In genomic region chr9:73082291-73083000, GRCm38 (mm10) we compare ENCODE assay signal across 29 mouse cellular contexts. TPM values are rescaled to one million over a fixed set of nuclear protein-coding genes. Genes with fewer than 3 reads are reported as not detected.
DNase-seq lines count a peak whose midpoint lies in the region; ATAC-seq and TF ChIP-seq lines count a peak whose summit lies in the region.
"Had no signal": no experiment of that assay in that cellular context is flagged by ENCODE, and none has a peak within 500 bp of the region (broad histone marks: within the 10 kb centered on the region; RNA-seq: fewer than 3 reads in every experiment).

No protein-coding gene starts in this region.

- no peaks in the 10 kb centered on the region for H3K79me2 ChIP-seq in MEL (ENCODE audit: control insufficient read depth, insufficient read depth, low read length, poor library complexity)

- TF ChIP-seq CTCF in MEL (IDR thresholded peaks at IDR 0.05 in 2 of 3, conservative IDR thresholded peaks at IDR 0.05 in 1 of 3; ENCODE audit: control insufficient read depth in 1 of 3, insufficient read depth in 1 of 3, low read depth in 2 of 3, low read length in 3 of 3, poor library complexity in 1 of 3, severe bottlenecking in 1 of 3) = no peak
- no peak for TF ChIP-seq CTCF in thymus, adult 2 months (IDR thresholded peaks at IDR 0.05; ENCODE audit: borderline replicate concordance, control insufficient read depth, extremely low read depth, insufficient read depth, low read length, poor library complexity)

- TF ChIP-seq POLR2A in MEL (IDR thresholded peaks at IDR 0.05; ENCODE audit: control insufficient read depth in 1 of 2, insufficient read depth in 1 of 2, low read depth in 1 of 2, low read length in 2 of 2, poor library complexity in 1 of 2) = no peak
- TF ChIP-seq POLR2A in thymus, adult 2 months (IDR thresholded peaks at IDR 0.05; ENCODE audit: control insufficient read depth, extremely low read depth, insufficient read depth, low read length, poor library complexity) = no peak

- no peak overlapping the region for H3K4me3 ChIP-seq in kidney, embryonic 16.5 days (ENCODE audit: low read length)
- H3K4me3 ChIP-seq in MEL (ENCODE audit: control insufficient read depth in 1 of 2, insufficient read depth in 1 of 2, low read depth in 2 of 2, low read length in 2 of 2) = no peak overlapping the region
- no peak overlapping the region for H3K4me3 ChIP-seq in thymus, adult 2 months (ENCODE audit: control insufficient read depth, insufficient read depth, low read length)
- H3K4me3 ChIP-seq: forebrain, embryonic 10.5 days; hindbrain, embryonic 15.5 days; liver, embryonic 13.5 days had no signal

- no peak overlapping the region for H3K4me2 ChIP-seq in kidney, embryonic 16.5 days (replicated peaks; ENCODE audit: low read depth, low read length)
- H3K4me2 ChIP-seq: hindbrain, embryonic 15.5 days; liver, embryonic 13.5 days; lung, embryonic 14.5 days had no signal

- peak; percentile 26 for DNase-seq in kidney, adult 11 months
- DNase-seq in MEL (ENCODE audit: low read depth, low spot score) = no peak
- DNase-seq in cerebellum, adult 11 months = peak; percentile 84
- peak; percentile 95 for DNase-seq in cerebellum, adult 9-11 months
- no peak for DNase-seq in thymus, adult 2 months
- no peak for DNase-seq in spleen, postnatal 14 days (ENCODE audit: low spot score in 2 of 2)
- no peak for DNase-seq in right cerebral cortex, postnatal 25 days
- DNase-seq: adrenal gland, postnatal 10 days; forebrain, postnatal 0 days; gastrocnemius, postnatal 25 days; kidney, adult 9 months; kidney, postnatal 25 days; layer of hippocampus, postnatal 36 days; liver, embryonic 13.5 days; lung, embryonic 14.5 days had no signal

- 79% methylated on average over 8 of the region's 8 CpGs for WGBS in kidney, embryonic 16.5 days
- 73% methylated on average over 8 of the region's 8 CpGs for WGBS in thymus, adult 2 months

- no peak overlapping the region for H3K27ac ChIP-seq in kidney, embryonic 16.5 days (ENCODE audit: low read length)
- no peak overlapping the region for H3K27ac ChIP-seq in MEL (ENCODE audit: control insufficient read depth, low read depth, low read length)
- H3K27ac ChIP-seq in thymus, adult 2 months (ENCODE audit: control insufficient read depth, insufficient read depth, low read length) = no peak overlapping the region
- H3K27ac ChIP-seq: forebrain, embryonic 10.5 days; hindbrain, embryonic 15.5 days; liver, embryonic 13.5 days had no signal

- H3K9ac ChIP-seq in kidney, embryonic 16.5 days (replicated peaks; ENCODE audit: low read length) = no peak overlapping the region
- H3K9ac ChIP-seq in MEL (ENCODE audit: control insufficient read depth, low read depth, low read length, poor library complexity, severe bottlenecking) = no peak overlapping the region
- H3K9ac ChIP-seq: forebrain, postnatal 0 days; hindbrain, embryonic 15.5 days; liver, embryonic 13.5 days; lung, embryonic 14.5 days had no signal

- no peaks in the 10 kb centered on the region for H3K9me3 ChIP-seq in kidney, embryonic 16.5 days (ENCODE audit: low read length)
- no peaks in the 10 kb centered on the region for H3K9me3 ChIP-seq in MEL (replicated peaks; ENCODE audit: insufficient read depth, low read length)
- H3K9me3 ChIP-seq: forebrain, embryonic 10.5 days; hindbrain, embryonic 15.5 days; liver, embryonic 13.5 days had no signal

- TF ChIP-seq EP300 in MEL (IDR thresholded peaks at IDR 0.05; ENCODE audit: low read depth in 1 of 2, low read length in 2 of 2) = peak in 1 of 2 experiments; percentile 31; a peak in 1 of 4 replicates

- no peak for TF ChIP-seq RAD21 in MEL (IDR thresholded peaks at IDR 0.05; ENCODE audit: low read depth, low read length)

- no peaks in the 10 kb centered on the region for H3K27me3 ChIP-seq in kidney, embryonic 16.5 days (ENCODE audit: insufficient read depth, low read length)
- H3K27me3 ChIP-seq in MEL (ENCODE audit: control insufficient read depth in 1 of 2, insufficient read depth in 2 of 2, low read length in 2 of 2) = no peaks in the 10 kb centered on the region
- no peaks in the 10 kb centered on the region for H3K27me3 ChIP-seq in thymus, adult 2 months (ENCODE audit: control insufficient read depth, insufficient read depth, low read length)
- H3K27me3 ChIP-seq: CH12.LX; hindbrain, embryonic 15.5 days; liver, embryonic 13.5 days had no signal

- H3K36me3 ChIP-seq in kidney, embryonic 16.5 days (ENCODE audit: insufficient read depth, low read length) = no peaks in the 10 kb centered on the region
- H3K36me3 ChIP-seq in MEL (ENCODE audit: control insufficient read depth in 1 of 2, insufficient read depth in 2 of 2, low read length in 2 of 2) = peaks cover 0 to 13% of the 10 kb centered on the region in 2 experiments; a peak in 2 of 4 replicates
- peaks cover under 1% of the 10 kb centered on the region for H3K36me3 ChIP-seq in thymus, adult 2 months (ENCODE audit: control insufficient read depth, insufficient read depth, low read length)
- H3K36me3 ChIP-seq: forebrain, embryonic 10.5 days; hindbrain, embryonic 15.5 days; liver, embryonic 13.5 days had no signal

- no peak for ATAC-seq in kidney, embryonic 16.5 days (ENCODE audit: low FRiP score, low TSS enrichment)
- ATAC-seq: forebrain, postnatal 0 days; midbrain, embryonic 16.5 days had no signal

- H3K4me1 ChIP-seq in kidney, embryonic 16.5 days (ENCODE audit: insufficient read depth, low read length) = no peaks in the 10 kb centered on the region
- H3K4me1 ChIP-seq in MEL (ENCODE audit: control insufficient read depth in 1 of 2, insufficient read depth in 2 of 2, low read length in 2 of 2) = peaks cover 11 to 21% of the 10 kb centered on the region in 2 experiments
- H3K4me1 ChIP-seq in thymus, adult 2 months (replicated peaks; ENCODE audit: control insufficient read depth, insufficient read depth, low read length) = peaks cover 47% of the 10 kb centered on the region
- H3K4me1 ChIP-seq: hindbrain, embryonic 15.5 days; liver, embryonic 13.5 days had no signal

TF ChIP-seq in MEL, 35 proteins besides CTCF, POLR2A, EP300 and RAD21:
- TF ChIP-seq ETS1 (IDR thresholded peaks at IDR 0.05; ENCODE audit: low read depth, low read length) = 0 out of 2 replicates have a peak, but pooled peaks have one; percentile 13
- no peak for TF ChIP-seq E2F4 (IDR thresholded peaks at IDR 0.05; ENCODE audit: borderline replicate concordance, low read depth, low read length)
TF ChIP-seq in MEL: peak in this region for 1.

RNA-seq across cellular contexts. Expression of gene Khdc3, which starts 19.2 kb away (rescaled TPM):
- not detected in 2 replicates for polyA plus RNA-seq in kidney, embryonic 16.5 days (2015; fragmentation: Nextera tagmentation; extraction: Ambion mirVana)
- not detected in 2 replicates for total RNA-seq in MEL (2012; rRNA removed)
- not detected for polyA plus RNA-seq in MEL (2012; ENCODE audit: insufficient read depth in 1 of 2, insufficient read length in 2 of 2, low read depth in 1 of 2, low replicate concordance in 2 of 2, missing spikeins in 1 of 2)
- polyA plus RNA-seq in thymus, adult 2 months (2012; rRNA removed) = 2.2 and 2.3 TPM in 2 replicates
- total RNA-seq: forebrain, postnatal 0 days; gastrocnemius, postnatal 25 days; heart, adult 8-10 months; heart, postnatal 25 days had no signal
- polyA plus RNA-seq: forebrain, embryonic 10.5 days; heart, embryonic 14.5 days; lung, embryonic 14.5 days had no signal

RNA-seq across cellular contexts. Expression of gene Gm20509, which starts 19.8 kb away (rescaled TPM):
- not detected in 2 replicates for polyA plus RNA-seq in kidney, embryonic 16.5 days (2015; fragmentation: Nextera tagmentation; extraction: Ambion mirVana)
- not detected in 2 replicates for total RNA-seq in MEL (2012; rRNA removed)
- not detected for polyA plus RNA-seq in MEL (2012; ENCODE audit: insufficient read depth in 1 of 2, insufficient read length in 2 of 2, low read depth in 1 of 2, low replicate concordance in 2 of 2, missing spikeins in 1 of 2)
- polyA plus RNA-seq in thymus, adult 2 months (2012; rRNA removed) = not detected in 2 replicates
- total RNA-seq: adrenal gland, postnatal 10 days; CH12.LX; forebrain, postnatal 0 days; gastrocnemius, postnatal 25 days; heart, adult 8-10 months; heart, postnatal 25 days; layer of hippocampus, postnatal 36 days; left cerebral cortex, postnatal 14 days had no signal
- polyA plus RNA-seq: forebrain, embryonic 10.5 days; forebrain, postnatal 0 days; heart, embryonic 14.5 days; hindbrain, embryonic 15.5 days; intestine, embryonic 14.5 days; limb, embryonic 14.5 days; liver, embryonic 13.5 days; lung, embryonic 14.5 days; midbrain, embryonic 16.5 days; neural tube, embryonic 14.5 days; small intestine, adult 2 months; urinary bladder, adult 2 months had no signal

RNA-seq across cellular contexts. Expression of gene Rsl24d1, which starts 30.8 kb away (rescaled TPM):
- polyA plus RNA-seq in kidney, embryonic 16.5 days (2015; fragmentation: Nextera tagmentation; extraction: Ambion mirVana) = 109 and 110 TPM in 2 replicates
- total RNA-seq in MEL (2012; rRNA removed) = 203 and 234 TPM in 2 replicates
- polyA plus RNA-seq in MEL (2012; ENCODE audit: insufficient read depth in 1 of 2, insufficient read length in 2 of 2, low read depth in 1 of 2, low replicate concordance in 2 of 2, missing spikeins in 1 of 2) = 100 to 1,000 TPM in 1 of 2 experiments, not detected in 1; 195 TPM
- 25.8 and 26.3 TPM in 2 replicates for polyA plus RNA-seq in thymus, adult 2 months (2012; rRNA removed)

RNA-seq across cellular contexts. Expression of gene Rab27a, which starts 37.8 kb away (rescaled TPM):
- 6.0 and 6.6 TPM in 2 replicates for polyA plus RNA-seq in kidney, embryonic 16.5 days (2015; fragmentation: Nextera tagmentation; extraction: Ambion mirVana)
- total RNA-seq in MEL (2012; rRNA removed) = 8.6 and 8.8 TPM in 2 replicates
- polyA plus RNA-seq in MEL (2012; ENCODE audit: insufficient read depth in 1 of 2, insufficient read length in 2 of 2, low read depth in 1 of 2, low replicate concordance in 2 of 2, missing spikeins in 1 of 2) = 10 to 100 TPM in 1 of 2 experiments, not detected in 1; 11.2 TPM
- polyA plus RNA-seq in thymus, adult 2 months (2012; rRNA removed) = 21.1 and 22.4 TPM in 2 replicates

RNA-seq across cellular contexts. Expression of gene Pigb, which starts 42.3 kb away (rescaled TPM):
- 15.4 and 19.9 TPM in 2 replicates for polyA plus RNA-seq in kidney, embryonic 16.5 days (2015; fragmentation: Nextera tagmentation; extraction: Ambion mirVana)
- total RNA-seq in MEL (2012; rRNA removed) = 3.5 and 3.7 TPM in 2 replicates
- polyA plus RNA-seq in MEL (2012; ENCODE audit: insufficient read depth in 1 of 2, insufficient read length in 2 of 2, low read depth in 1 of 2, low replicate concordance in 2 of 2, missing spikeins in 1 of 2) = 10 to 100 TPM in 1 of 2 experiments, not detected in 1; 12.0 TPM
- polyA plus RNA-seq in thymus, adult 2 months (2012; rRNA removed) = 8.2 and 11.7 TPM in 2 replicates

Comparison
In these comparisons a context has a peak if more than half of its experiments do, and no peak if none do; other contexts are left out.
1. DNase-seq: peak in kidney, adult 11 months (single experiment), cerebellum, adult 11 months (single experiment) and cerebellum, adult 9-11 months (single experiment); none in MEL (single experiment), thymus, adult 2 months (single experiment), spleen, postnatal 14 days (0 of 2) and right cerebral cortex, postnatal 25 days (single experiment).